ENCODE assay signal across 8 mouse cellular contexts in genomic region chr6:95223537-95223936, GRCm38 (mm10).
DNase-seq lines count a peak whose midpoint lies in the region.

No protein-coding gene starts in this region.

- DNase-seq in CD8-positive naive resting alpha-beta T cell, adult 2 months (ENCODE audit: low read depth in 2 of 2, low spot score in 2 of 2): peak; percentile 8 to 37
- peak; percentile 92 for DNase-seq in adrenal gland, postnatal 10 days
- DNase-seq in embryo, embryonic 11 days: peak; percentile 88
- peak; percentile 6 for DNase-seq in gonadal fat pad, adult 2 months (ENCODE audit: low read depth)
- DNase-seq in kidney, postnatal 25 days: peak; percentile 77 to 89
- peak; percentile 46 to 72 for DNase-seq in lung, adult 18-20 months
- DNase-seq in retina, adult 2 months (ENCODE audit: low read depth, low spot score): peak; percentile 61
- DNase-seq in thymus, postnatal 25 days: peak; percentile 57

Comparison
In these comparisons a context has a peak if more than half of its experiments do, and no peak if none do; other contexts are left out.
1. Peak in every context shown above with its lines: DNase-seq.
2. DNase-seq: peak in every context shown above with its lines; median percentile 92 in adrenal gland, postnatal 10 days; 88 in embryo, embryonic 11 days; 83 in kidney, postnatal 25 days; 61 in retina, adult 2 months; 59 in lung, adult 18-20 months; 57 in thymus, postnatal 25 days; 22 in CD8-positive naive resting alpha-beta T cell, adult 2 months; 6 in gonadal fat pad, adult 2 months.